Mouse (Mus musculus): ENCODE data around the gene Oas3. TPM values are rescaled to one million over a fixed set of nuclear protein-coding genes. Genes with fewer than 3 reads are reported as not detected.
A peak's percentile ranks its signal among the peaks of the same experiment; 100 is the strongest.
"Not testable (repeated sequence)": the region's sequence is repeated elsewhere in the genome, so short reads cannot be mapped to it uniquely, and the experiment has no call there.

Gene Oas3
- total RNA-seq (2015) (20.8 and 22.8 TPM in 2 replicates), total RNA-seq (2017) (11.1 and 11.7 TPM in 2 replicates)

GRCm38 (mm10) chr5:120777478-120777877 lies at the start of gene Oas3:
Gene Oas3 (minus strand): TSS chr5:120777661.
- peak; percentile 74 for ATAC-seq (ENCODE audit: poor library complexity, severe bottlenecking)

GRCm38 (mm10) chr5:120818999-120819398 lies 41.5 kb upstream of the Oas3 start:
- no peak for ATAC-seq (ENCODE audit: poor library complexity, severe bottlenecking)

- ATAC-seq (ENCODE audit: poor library complexity, severe bottlenecking): 0 out of 2 replicates have a peak, but pooled peaks have one; percentile 41
These were observed 38.5 kb upstream of the Oas3 start for GRCm38 (mm10) chr5:120815949-120816348.

GRCm38 (mm10) chr5:120813023-120813422 lies 35.6 kb upstream of the Oas3 start:
- ATAC-seq (ENCODE audit: poor library complexity, severe bottlenecking): no peak

- peak; percentile 93 for ATAC-seq (ENCODE audit: poor library complexity, severe bottlenecking)
These were observed 34.7 kb upstream of the Oas3 start, which contains the start of gene Oas1c for GRCm38 (mm10) chr5:120811951-120812819. Gene Oas1c (minus strand): TSS chr5:120812514.

GRCm38 (mm10) chr5:120809171-120809570 lies 31.7 kb upstream of the Oas3 start:
- ATAC-seq (ENCODE audit: poor library complexity, severe bottlenecking): no peak

- peak; percentile 49; the same call in 1 of the 2 replicates for ATAC-seq (ENCODE audit: poor library complexity, severe bottlenecking)
These were observed 29.0 kb upstream of the Oas3 start for GRCm38 (mm10) chr5:120806458-120806857.

GRCm38 (mm10) chr5:120803596-120803995 lies 26.1 kb upstream of the Oas3 start:
- ATAC-seq (ENCODE audit: poor library complexity, severe bottlenecking): no peak

- ATAC-seq (ENCODE audit: poor library complexity, severe bottlenecking): not testable (repeated sequence)
These were observed 21.5 kb upstream of the Oas3 start for GRCm38 (mm10) chr5:120798943-120799342.

GRCm38 (mm10) chr5:120798147-120798546 lies 20.7 kb upstream of the Oas3 start:
- not testable (repeated sequence) for ATAC-seq (ENCODE audit: poor library complexity, severe bottlenecking)

GRCm38 (mm10) chr5:120795480-120796034 lies 18.1 kb upstream of the Oas3 start, which contains the start of gene Oas1e:
Gene Oas1e (minus strand): TSS chr5:120795530.
- not testable (repeated sequence) for ATAC-seq (ENCODE audit: poor library complexity, severe bottlenecking)

GRCm38 (mm10) chr5:120793043-120793442 lies 15.6 kb upstream of the Oas3 start:
- ATAC-seq (ENCODE audit: poor library complexity, severe bottlenecking): peak; percentile 86

- peak; percentile 88 for ATAC-seq (ENCODE audit: poor library complexity, severe bottlenecking)
These were observed 9.6 kb upstream of the Oas3 start for GRCm38 (mm10) chr5:120787042-120787441.

GRCm38 (mm10) chr5:120782446-120782845 lies 5.0 kb upstream of the Oas3 start:
- no peak for ATAC-seq (ENCODE audit: poor library complexity, severe bottlenecking)

GRCm38 (mm10) chr5:120781646-120782045 lies 4.2 kb upstream of the Oas3 start:
- ATAC-seq (ENCODE audit: poor library complexity, severe bottlenecking): no peak

- ATAC-seq (ENCODE audit: poor library complexity, severe bottlenecking): no peak
These were observed 2.5 kb upstream of the Oas3 start for GRCm38 (mm10) chr5:120779922-120780321.

GRCm38 (mm10) chr5:120778941-120779340 lies 1.5 kb upstream of the Oas3 start:
- ATAC-seq (ENCODE audit: poor library complexity, severe bottlenecking): no peak

- no peak for ATAC-seq (ENCODE audit: poor library complexity, severe bottlenecking)
These were observed 660 bp downstream of the Oas3 start for GRCm38 (mm10) chr5:120776801-120777200.

- peak; percentile 67 for ATAC-seq (ENCODE audit: poor library complexity, severe bottlenecking)
These were observed 2.0 kb downstream of the Oas3 start for GRCm38 (mm10) chr5:120775287-120775985.

GRCm38 (mm10) chr5:120769396-120769795 lies 8.1 kb downstream of the Oas3 start:
- ATAC-seq (ENCODE audit: poor library complexity, severe bottlenecking): peak; percentile 40

GRCm38 (mm10) chr5:120765010-120765409 lies 12.5 kb downstream of the Oas3 start:
- ATAC-seq (ENCODE audit: poor library complexity, severe bottlenecking): no peak
